16 mouse cellular contexts compared by ENCODE assay signal in the genomic region with DNA sequence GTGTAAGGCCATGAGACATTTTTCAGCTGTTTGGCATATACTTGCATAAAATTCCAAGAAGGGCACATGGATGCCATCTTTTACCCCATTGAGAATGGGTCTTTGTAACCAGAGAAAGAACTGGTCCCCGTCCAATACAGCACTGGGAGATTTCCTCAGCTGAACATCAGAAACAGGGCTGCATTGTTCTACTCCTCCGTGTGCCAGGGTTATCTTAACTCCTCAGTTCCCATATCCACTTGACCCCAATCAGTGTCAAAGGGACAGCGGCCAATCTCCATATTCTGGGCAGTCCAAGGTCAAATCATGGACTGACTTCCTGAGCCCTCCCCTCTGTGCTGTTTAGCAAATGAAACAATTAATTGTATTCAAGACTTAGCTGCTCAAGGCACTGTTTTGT.
DNase-seq lines count a peak whose midpoint lies in the region; ATAC-seq and TF ChIP-seq lines count a peak whose summit lies in the region.
"Had no signal": no experiment of that assay in that cellular context is flagged by ENCODE, and none has a peak within 500 bp of the region (broad histone marks: within the 10 kb centered on the region; RNA-seq: fewer than 3 reads in every experiment).

No protein-coding gene starts in this region.

- no peaks in the 10 kb centered on the region for H3K27me3 ChIP-seq in heart, embryonic 15.5 days
- H3K27me3 ChIP-seq in heart, adult 2 months (ENCODE audit: control insufficient read depth, insufficient read depth, low read length): no peaks in the 10 kb centered on the region
- no peaks in the 10 kb centered on the region for H3K27me3 ChIP-seq in forebrain, embryonic 10.5 days (ENCODE audit: poor library complexity, severe bottlenecking)
- H3K27me3 ChIP-seq: forebrain, embryonic 15.5 days; heart, embryonic 12.5 days; intestine, embryonic 15.5 days; liver, embryonic 13.5 days; megakaryocyte, embryonic 14.5 days had no signal

- WGBS in heart, embryonic 15.5 days: 39% methylated on average over 3 of the region's 3 CpGs
- WGBS in heart, adult 2 months: 22% methylated on average over 3 of the region's 3 CpGs
- WGBS in forebrain, embryonic 10.5 days: 64% methylated on average over 3 of the region's 3 CpGs

- H3K79me2 ChIP-seq in heart, adult 2 months (replicated peaks; ENCODE audit: control insufficient read depth, insufficient read depth, low read length): no peaks in the 10 kb centered on the region

- H3K27ac ChIP-seq in heart, embryonic 15.5 days: no peak overlapping the region
- no peak overlapping the region for H3K27ac ChIP-seq in heart, adult 2 months
- H3K27ac ChIP-seq in forebrain, embryonic 10.5 days: no peak overlapping the region
- H3K27ac ChIP-seq: forebrain, embryonic 15.5 days; intestine, embryonic 15.5 days; liver, embryonic 13.5 days had no signal

- DNase-seq in cerebellum, adult 11-12 months: peak; percentile 9
- DNase-seq in heart, adult 2 months: no peak
- peak; percentile 1 for DNase-seq in lung, postnatal 10 days
- no peak for DNase-seq in lung, postnatal 36 days
- peak; percentile 80 for DNase-seq in layer of hippocampus, adult 9-11 months
- DNase-seq in forebrain, embryonic 10.5 days (ENCODE audit: extremely low spot score, low spot score): no peak
- DNase-seq: adrenal gland, postnatal 36 days; gastrocnemius, postnatal 25 days; kidney, postnatal 14 days; liver, embryonic 13.5 days had no signal

- H3K9ac ChIP-seq in heart, embryonic 15.5 days: no peak overlapping the region
- no peak overlapping the region for H3K9ac ChIP-seq in heart, adult 2 months (ENCODE audit: low read depth, low read length)
- H3K9ac ChIP-seq: forebrain, embryonic 15.5 days; heart, embryonic 12.5 days; intestine, embryonic 15.5 days; liver, embryonic 13.5 days had no signal

- H3K4me1 ChIP-seq in heart, embryonic 15.5 days (replicated peaks): no peaks in the 10 kb centered on the region
- H3K4me1 ChIP-seq in heart, adult 2 months (ENCODE audit: control insufficient read depth, insufficient read depth, low read length): no peaks in the 10 kb centered on the region
- H3K4me1 ChIP-seq in forebrain, embryonic 10.5 days: no peaks in the 10 kb centered on the region
- H3K4me1 ChIP-seq: forebrain, embryonic 15.5 days; intestine, embryonic 15.5 days; liver, embryonic 13.5 days; megakaryocyte, embryonic 14.5 days had no signal

- no peak for TF ChIP-seq CTCF in heart, adult 2 months (IDR thresholded peaks at IDR 0.05)

- H3K4me2 ChIP-seq in heart, embryonic 15.5 days: no peak overlapping the region
- H3K4me2 ChIP-seq: forebrain, embryonic 15.5 days; heart, embryonic 12.5 days; intestine, embryonic 15.5 days; liver, embryonic 13.5 days had no signal

- H3K9me3 ChIP-seq in heart, embryonic 15.5 days (replicated peaks): no peaks in the 10 kb centered on the region
- no peaks in the 10 kb centered on the region for H3K9me3 ChIP-seq in forebrain, embryonic 10.5 days
- H3K9me3 ChIP-seq: forebrain, embryonic 15.5 days; heart, embryonic 12.5 days; intestine, embryonic 15.5 days; liver, embryonic 13.5 days; megakaryocyte, embryonic 14.5 days had no signal

- no peak overlapping the region for H3K4me3 ChIP-seq in heart, embryonic 15.5 days
- no peak overlapping the region for H3K4me3 ChIP-seq in heart, adult 2 months
- H3K4me3 ChIP-seq in forebrain, embryonic 10.5 days: no peak overlapping the region
- H3K4me3 ChIP-seq: forebrain, embryonic 15.5 days; heart, embryonic 12.5 days; intestine, embryonic 15.5 days; liver, embryonic 13.5 days; megakaryocyte, embryonic 14.5 days had no signal

- TF ChIP-seq POLR2A in heart, adult 2 months (IDR thresholded peaks at IDR 0.05; ENCODE audit: insufficient read depth, low read depth, low read length): no peak

- no peak for ATAC-seq in cerebellum, adult (ENCODE audit: insufficient number of reproducible peaks, low FRiP score, low TSS enrichment)
- ATAC-seq in heart, embryonic 15.5 days (replicated peaks; ENCODE audit: insufficient number of reproducible peaks, insufficient read depth, low FRiP score, low read depth): 0 out of 2 replicates have a peak, but pooled peaks have one; percentile 39
- ATAC-seq: forebrain, embryonic 15.5 days; intestine, embryonic 15.5 days had no signal

- intact Hi-C loops in heart, adult 2 months (cut with DNase I): no loop called here

- TF ChIP-seq EP300 in heart, adult 2 months (IDR thresholded peaks at IDR 0.05; ENCODE audit: insufficient read depth, low read depth, low read length): no peak

- H3K36me3 ChIP-seq in heart, embryonic 15.5 days: no peaks in the 10 kb centered on the region
- H3K36me3 ChIP-seq in heart, adult 2 months (ENCODE audit: control insufficient read depth, insufficient read depth, low read length): no peaks in the 10 kb centered on the region
- H3K36me3 ChIP-seq in forebrain, embryonic 10.5 days (replicated peaks): no peaks in the 10 kb centered on the region
- H3K36me3 ChIP-seq: forebrain, embryonic 15.5 days; heart, embryonic 12.5 days; intestine, embryonic 15.5 days; liver, embryonic 13.5 days had no signal

Comparison
In these comparisons a context has a peak if more than half of its experiments do, and no peak if none do; other contexts are left out.
1. DNase-seq: peak in cerebellum, adult 11-12 months (single experiment), lung, postnatal 10 days (single experiment) and layer of hippocampus, adult 9-11 months (single experiment); none in heart, adult 2 months (0 of 2), lung, postnatal 36 days (single experiment) and forebrain, embryonic 10.5 days (single experiment).